Mouse (Mus musculus): ENCODE measurements at regions not wholly inside any gene's neighbourhood (a gene's known extent, or its start where the extent isn't known, plus 50 kb on each side); places are given as distances from the start of the nearest gene placed in this dataset.

DNA sequence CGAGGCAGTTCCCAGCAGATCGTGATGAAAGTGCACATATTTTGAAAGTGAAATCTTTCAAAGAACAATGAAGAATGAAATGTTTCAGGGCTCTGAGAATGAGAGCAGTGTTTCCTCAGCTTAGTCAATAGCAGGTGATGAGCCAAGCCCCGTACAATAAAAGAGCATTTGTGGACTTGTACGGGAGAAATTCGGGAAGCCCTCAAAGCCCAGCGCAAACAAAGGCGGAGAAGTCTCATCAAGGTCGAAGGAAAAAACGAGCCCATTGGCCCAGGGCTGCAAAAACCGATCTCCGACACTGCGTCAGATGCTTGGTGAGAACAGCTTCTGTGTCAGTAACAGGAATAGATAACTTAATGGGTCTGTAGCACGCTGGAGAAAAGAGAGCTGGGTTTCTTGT lies 261.5 kb downstream of the 4933412E24Rik start:
- Histone ChIP-seq H3K9me3 (replicated peaks; ENCODE audit: low read length) (no peaks in the 10 kb centered on the region), H3K27ac (no peak overlapping the region), H3K4me2 (ENCODE audit: low read length) (no peak overlapping the region), H3K4me3 (replicated peaks; ENCODE audit: low read depth, low read length) (no peak overlapping the region), H3K9ac (ENCODE audit: low read depth, low read length) (no peak overlapping the region), H3K27me3 (ENCODE audit: insufficient read depth, low read length) (no peaks in the 10 kb centered on the region), H3K36me3 (ENCODE audit: insufficient read depth, low read length) (no peaks in the 10 kb centered on the region), H3K4me1 (replicated peaks; ENCODE audit: insufficient read depth, low read length) (no peaks in the 10 kb centered on the region)
- WGBS: 80% methylated on average over 13 of the region's 13 CpGs
- TF ChIP-seq CTCF (IDR thresholded peaks at IDR 0.05; ENCODE audit: low read depth): no peak
- DNase-seq (ENCODE audit: low spot score) (no peak), ATAC-seq (replicated peaks; ENCODE audit: low FRiP score, low read depth) (no peak)

DNA sequence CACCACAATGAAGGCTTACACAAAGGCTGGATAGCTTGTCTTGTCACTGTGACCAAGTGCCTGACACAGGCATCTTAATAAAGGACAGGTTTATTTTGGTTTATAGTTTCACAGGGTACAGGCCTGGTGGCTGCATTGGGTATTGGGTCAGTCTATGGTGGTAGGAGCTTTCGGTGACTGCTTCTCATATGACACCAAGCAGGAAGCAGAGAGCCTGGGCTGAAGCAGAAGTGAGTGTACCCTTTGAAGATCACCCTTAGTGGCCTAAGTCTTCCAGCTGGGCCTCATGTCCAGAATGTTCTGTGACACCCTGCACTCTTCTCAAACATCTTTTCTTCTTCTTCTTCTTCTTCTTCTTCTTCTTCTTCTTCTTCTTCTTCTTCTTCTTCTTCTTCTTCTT lies 264.1 kb downstream of the 4933412E24Rik start:
- TF ChIP-seq CTCF (IDR thresholded peaks at IDR 0.05; ENCODE audit: low read depth): no peak
- DNase-seq (ENCODE audit: low spot score): no peak
- H3K4me2 ChIP-seq (ENCODE audit: low read length): no peak overlapping the region
- ATAC-seq (replicated peaks; ENCODE audit: low FRiP score, low read depth): no peak
- H3K36me3 ChIP-seq (ENCODE audit: insufficient read depth, low read length): no peaks in the 10 kb centered on the region
- H3K4me3 ChIP-seq (replicated peaks; ENCODE audit: low read depth, low read length): no peak overlapping the region
- H3K9me3 ChIP-seq (replicated peaks; ENCODE audit: low read length): no peaks in the 10 kb centered on the region
- no peaks in the 10 kb centered on the region for H3K4me1 ChIP-seq (replicated peaks; ENCODE audit: insufficient read depth, low read length)
- no peaks in the 10 kb centered on the region for H3K27me3 ChIP-seq (ENCODE audit: insufficient read depth, low read length)
- H3K27ac ChIP-seq: no peak overlapping the region
- H3K9ac ChIP-seq (ENCODE audit: low read depth, low read length): no peak overlapping the region
- 77% methylated on average over 1 of the region's 1 CpGs for WGBS

DNA sequence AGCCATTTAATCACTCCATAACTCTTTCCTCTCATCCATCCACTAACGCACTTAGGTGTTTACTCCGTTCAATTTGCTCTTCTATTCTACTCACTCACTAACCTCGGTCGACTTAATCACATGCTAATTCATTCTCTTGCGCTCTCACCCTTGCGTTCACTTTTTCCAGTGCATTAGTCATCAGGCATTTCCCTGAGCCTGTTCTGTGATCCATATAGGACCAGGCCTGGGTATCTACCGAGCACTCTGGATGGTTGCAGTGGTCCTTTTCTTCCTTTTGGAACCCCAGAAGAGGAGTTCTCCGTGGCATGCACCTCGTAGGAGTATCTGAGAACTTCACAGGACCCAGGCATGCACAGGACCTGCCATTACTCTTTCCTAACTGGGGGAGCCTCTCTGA lies 270.1 kb downstream of the 4933412E24Rik start:
- Histone ChIP-seq H3K9ac (ENCODE audit: low read depth, low read length) (no peak overlapping the region), H3K4me2 (ENCODE audit: low read length) (no peak overlapping the region), H3K4me1 (replicated peaks; ENCODE audit: insufficient read depth, low read length) (no peaks in the 10 kb centered on the region), H3K36me3 (ENCODE audit: insufficient read depth, low read length) (no peaks in the 10 kb centered on the region), H3K4me3 (replicated peaks; ENCODE audit: low read depth, low read length) (no peak overlapping the region), H3K27ac (0 out of 2 replicates have a peak overlapping the region, but pooled peaks have one; percentile 42), H3K9me3 (replicated peaks; ENCODE audit: low read length) (no peaks in the 10 kb centered on the region), H3K27me3 (ENCODE audit: insufficient read depth, low read length) (no peaks in the 10 kb centered on the region)
- 66% methylated on average over 9 of the region's 9 CpGs for WGBS
- ATAC-seq (replicated peaks; ENCODE audit: low FRiP score, low read depth) (no peak), DNase-seq (ENCODE audit: low spot score) (no peak)
- no peak for TF ChIP-seq CTCF (IDR thresholded peaks at IDR 0.05; ENCODE audit: low read depth)

DNA sequence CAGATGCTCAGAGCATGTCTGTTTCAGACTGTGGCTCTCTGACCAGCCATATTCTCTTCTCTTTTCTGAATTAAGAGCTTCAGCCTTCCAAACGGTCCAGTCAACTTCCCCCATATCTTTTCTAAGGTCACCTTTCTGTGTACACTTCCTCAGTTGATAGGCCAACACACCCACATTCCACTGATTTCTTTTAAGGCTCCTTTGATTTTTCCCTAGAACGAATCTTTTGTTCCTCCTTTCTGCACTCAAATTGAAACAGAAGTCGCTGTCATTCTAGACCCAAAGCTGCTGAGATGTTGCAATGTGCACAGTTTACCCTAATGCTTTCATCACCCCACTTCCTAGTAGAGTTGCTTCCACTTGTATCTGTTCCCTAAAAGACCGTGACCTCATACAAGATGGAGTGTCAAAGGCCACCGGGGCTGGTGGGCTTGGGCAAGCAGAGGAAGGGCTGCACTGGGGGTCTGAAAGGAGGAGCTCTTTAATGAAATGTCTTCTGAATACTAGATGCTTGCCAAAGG lies 271.9 kb downstream of the 4933412E24Rik start:
- ATAC-seq (replicated peaks; ENCODE audit: low FRiP score, low read depth): no peak
- no peak overlapping the region for H3K9ac ChIP-seq (ENCODE audit: low read depth, low read length)
- no peak overlapping the region for H3K4me3 ChIP-seq (replicated peaks; ENCODE audit: low read depth, low read length)
- DNase-seq (ENCODE audit: low spot score): no peak
- no peak overlapping the region for H3K4me2 ChIP-seq (ENCODE audit: low read length)
- WGBS: 69% methylated on average over 5 of the region's 5 CpGs
- no peaks in the 10 kb centered on the region for H3K4me1 ChIP-seq (replicated peaks; ENCODE audit: insufficient read depth, low read length)
- H3K36me3 ChIP-seq (ENCODE audit: insufficient read depth, low read length): no peaks in the 10 kb centered on the region
- no peaks in the 10 kb centered on the region for H3K9me3 ChIP-seq (replicated peaks; ENCODE audit: low read length)
- H3K27me3 ChIP-seq (ENCODE audit: insufficient read depth, low read length): no peaks in the 10 kb centered on the region
- H3K27ac ChIP-seq: no peak overlapping the region
- no peak for TF ChIP-seq CTCF (IDR thresholded peaks at IDR 0.05; ENCODE audit: low read depth)

DNA sequence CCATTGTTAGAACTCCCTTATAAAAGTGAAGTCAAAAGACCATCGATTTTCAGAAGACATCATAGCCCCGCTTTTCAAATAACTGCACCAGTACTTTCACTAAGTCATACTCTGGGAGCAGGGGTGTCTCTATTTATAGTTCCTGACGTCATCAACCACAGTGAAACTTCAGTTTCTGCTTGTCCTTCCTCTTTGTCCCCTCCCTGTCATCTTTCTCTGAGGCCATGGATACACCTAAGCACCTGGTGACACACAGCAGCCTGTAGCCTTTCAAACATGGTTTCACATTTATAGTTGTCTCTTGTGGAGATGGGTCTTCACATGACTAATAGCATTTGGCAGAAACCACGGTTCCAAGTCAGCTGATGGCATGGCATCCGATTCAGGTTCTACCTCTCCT lies 277.2 kb downstream of the 4933412E24Rik start:
- TF ChIP-seq CTCF (IDR thresholded peaks at IDR 0.05; ENCODE audit: low read depth): no peak
- Histone ChIP-seq H3K27ac (no peak overlapping the region), H3K9me3 (replicated peaks; ENCODE audit: low read length) (no peaks in the 10 kb centered on the region), H3K9ac (ENCODE audit: low read depth, low read length) (no peak overlapping the region), H3K4me3 (replicated peaks; ENCODE audit: low read depth, low read length) (no peak overlapping the region), H3K27me3 (ENCODE audit: insufficient read depth, low read length) (no peaks in the 10 kb centered on the region), H3K4me1 (replicated peaks; ENCODE audit: insufficient read depth, low read length) (no peaks in the 10 kb centered on the region), H3K36me3 (ENCODE audit: insufficient read depth, low read length) (no peaks in the 10 kb centered on the region), H3K4me2 (ENCODE audit: low read length) (no peak overlapping the region)
- 79% methylated on average over 5 of the region's 5 CpGs for WGBS
- DNase-seq (ENCODE audit: low spot score): no peak
- ATAC-seq (replicated peaks; ENCODE audit: low FRiP score, low read depth): no peak

DNA sequence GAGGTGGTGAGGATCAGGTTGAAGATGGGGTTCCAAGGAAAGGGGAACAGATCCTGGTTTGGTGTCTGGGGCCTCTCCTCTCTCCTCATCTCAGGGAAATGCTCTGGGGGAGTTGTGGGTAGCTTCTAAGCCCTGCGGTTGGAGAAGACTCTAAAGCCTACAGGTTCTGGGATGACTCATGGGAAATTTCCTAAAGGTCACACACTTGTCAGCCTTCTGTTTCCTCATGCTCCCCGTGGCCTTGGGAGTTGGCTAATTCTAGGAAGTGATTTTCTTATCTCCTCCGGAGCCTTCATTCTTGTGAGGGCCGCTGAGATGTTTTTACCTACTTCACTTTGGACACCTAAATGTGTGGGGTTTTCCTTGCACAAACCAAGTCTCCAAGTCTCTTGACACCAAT lies 279.2 kb downstream of the 4933412E24Rik start:
- Histone ChIP-seq H3K4me1 (replicated peaks; ENCODE audit: insufficient read depth, low read length) (no peaks in the 10 kb centered on the region), H3K4me3 (replicated peaks; ENCODE audit: low read depth, low read length) (no peak overlapping the region), H3K36me3 (ENCODE audit: insufficient read depth, low read length) (no peaks in the 10 kb centered on the region), H3K27me3 (ENCODE audit: insufficient read depth, low read length) (no peaks in the 10 kb centered on the region), H3K27ac (no peak overlapping the region), H3K4me2 (ENCODE audit: low read length) (no peak overlapping the region), H3K9me3 (replicated peaks; ENCODE audit: low read length) (no peaks in the 10 kb centered on the region), H3K9ac (ENCODE audit: low read depth, low read length) (no peak overlapping the region)
- 70% methylated on average over 4 of the region's 4 CpGs for WGBS
- DNase-seq (ENCODE audit: low spot score) (no peak), ATAC-seq (replicated peaks; ENCODE audit: low FRiP score, low read depth) (no peak)
- TF ChIP-seq CTCF (IDR thresholded peaks at IDR 0.05; ENCODE audit: low read depth): no peak

DNA sequence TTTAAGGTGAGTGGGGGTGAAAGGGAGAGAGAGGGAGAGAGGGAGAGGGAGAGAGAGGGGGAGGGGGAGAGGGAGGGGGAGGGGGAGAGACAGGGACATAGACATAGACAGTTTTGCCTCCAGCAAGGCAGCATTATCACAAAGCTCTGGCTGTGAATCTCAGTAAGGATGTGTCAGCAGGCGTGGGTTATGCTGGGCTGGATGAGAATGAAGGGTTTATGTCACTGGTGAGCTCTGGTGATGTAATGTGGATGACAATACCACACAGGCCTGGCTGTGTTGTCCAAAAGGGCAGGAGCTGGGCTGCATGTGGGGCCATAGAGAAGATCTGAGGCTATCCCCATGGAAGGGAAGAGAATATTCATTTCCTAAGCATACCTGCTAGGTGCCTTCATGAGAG lies 282.0 kb downstream of the 4933412E24Rik start:
- DNase-seq (ENCODE audit: low spot score): no peak
- no peak overlapping the region for H3K4me2 ChIP-seq (ENCODE audit: low read length)
- H3K27me3 ChIP-seq (ENCODE audit: insufficient read depth, low read length): no peaks in the 10 kb centered on the region
- no peaks in the 10 kb centered on the region for H3K4me1 ChIP-seq (replicated peaks; ENCODE audit: insufficient read depth, low read length)
- 81% methylated on average over 1 of the region's 1 CpGs for WGBS
- no peak overlapping the region for H3K27ac ChIP-seq
- H3K4me3 ChIP-seq (replicated peaks; ENCODE audit: low read depth, low read length): no peak overlapping the region
- no peak overlapping the region for H3K9ac ChIP-seq (ENCODE audit: low read depth, low read length)
- no peaks in the 10 kb centered on the region for H3K36me3 ChIP-seq (ENCODE audit: insufficient read depth, low read length)
- no peak for TF ChIP-seq CTCF (IDR thresholded peaks at IDR 0.05; ENCODE audit: low read depth)
- no peak for ATAC-seq (replicated peaks; ENCODE audit: low FRiP score, low read depth)
- H3K9me3 ChIP-seq (replicated peaks; ENCODE audit: low read length): no peaks in the 10 kb centered on the region
